Mouse (Mus musculus): ENCODE data around the gene Gda. TPM values are rescaled to one million over a fixed set of nuclear protein-coding genes. Genes with fewer than 3 reads are reported as not detected.

Gda gene
- polyA plus RNA-seq, 1 experiment from 2014 or later = 0.36 TPM

DNA sequence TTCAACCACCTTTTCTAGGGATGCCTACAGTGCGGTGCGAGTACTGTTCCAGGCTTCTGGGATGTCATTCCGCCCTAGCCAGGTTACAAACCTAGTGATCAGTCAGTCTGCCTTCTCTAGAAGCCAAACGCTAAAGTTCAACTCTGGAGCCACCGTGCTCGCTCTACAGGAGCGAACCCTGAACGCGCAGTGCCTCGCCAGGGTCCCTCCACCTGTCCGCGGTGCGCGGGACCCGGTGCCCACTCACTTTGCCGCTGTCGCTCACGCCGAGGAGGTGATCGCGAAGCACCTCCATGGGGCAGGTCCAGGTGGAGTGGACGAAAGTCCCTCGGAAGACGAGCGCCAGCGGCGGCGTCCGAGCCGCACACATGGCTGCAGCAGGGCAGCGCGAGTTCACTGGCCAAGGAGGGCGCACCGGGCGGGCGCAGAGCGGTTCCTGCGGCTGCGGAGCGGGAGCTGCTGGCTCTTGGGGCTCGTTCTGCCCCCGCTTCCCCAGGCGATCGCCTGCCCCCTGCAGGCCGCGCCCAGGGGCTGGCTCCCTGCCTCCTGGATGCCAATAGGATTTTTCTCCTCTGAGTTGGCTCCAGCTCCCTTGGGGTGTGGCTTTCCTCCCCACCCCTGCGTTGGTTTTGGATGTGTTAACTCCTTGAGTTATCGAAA lies 994 bp downstream of the Gda start:
- H3K9ac ChIP-seq = peak overlapping the region; percentile 39
- H3K9me3 ChIP-seq (ENCODE audit: control insufficient read depth, low read length) = peaks cover 12% of the 10 kb centered on the region; the same call in 1 of the 2 replicates
- no peak overlapping the region for H3K27ac ChIP-seq
- peak; percentile 55; the same call in 1 of the 2 replicates for ATAC-seq (ENCODE audit: low FRiP score)
- no peak for DNase-seq (ENCODE audit: low spot score)
- peaks cover 7% of the 10 kb centered on the region; the same call in 1 of the 2 replicates for H3K4me1 ChIP-seq (replicated peaks; ENCODE audit: control insufficient read depth, insufficient read depth, low read length)
- no peaks in the 10 kb centered on the region for H3K36me3 ChIP-seq (replicated peaks; ENCODE audit: control insufficient read depth, insufficient read depth)
- H3K4me3 ChIP-seq (replicated peaks; ENCODE audit: low read length) = peak overlapping the region; percentile 39
- WGBS = 3% methylated on average over 48 of the region's 48 CpGs
- H3K27me3 ChIP-seq (ENCODE audit: control insufficient read depth, insufficient read depth, low read length) = peaks cover 27% of the 10 kb centered on the region
- H3K4me2 ChIP-seq (replicated peaks) = peak overlapping the region; percentile 75

DNA sequence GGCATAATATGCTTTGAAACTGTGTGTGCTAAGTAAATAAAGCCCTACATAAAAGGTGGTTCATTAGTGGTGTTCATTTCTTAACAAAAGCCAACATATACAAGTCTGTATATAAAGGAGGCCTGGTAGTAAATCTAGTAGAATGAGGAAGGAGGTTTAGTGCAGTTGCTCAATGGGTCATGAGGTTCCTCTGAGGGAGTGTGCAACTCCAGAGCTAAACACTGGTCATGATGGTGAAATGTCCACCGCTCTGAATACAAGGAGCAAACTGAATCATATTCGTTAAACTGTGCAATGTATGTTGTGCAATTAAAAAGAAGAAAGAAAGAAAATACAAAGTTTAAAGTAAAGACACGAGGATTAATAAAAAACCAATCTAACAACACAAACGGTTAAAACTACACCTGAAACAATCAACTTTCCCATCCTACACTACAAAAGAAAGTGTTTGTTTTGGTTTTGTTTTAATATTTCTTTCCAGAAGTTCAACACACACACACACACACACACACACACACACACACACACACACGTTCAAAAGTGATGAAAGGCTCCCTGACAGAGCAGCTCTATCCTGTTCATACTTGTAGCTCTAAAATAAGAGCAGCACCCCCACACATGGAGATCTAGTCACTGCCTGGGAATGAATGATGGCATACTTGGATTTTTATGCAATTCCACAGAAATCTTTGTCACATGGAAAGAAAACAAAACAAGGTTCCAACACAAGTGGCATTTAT lies 11.9 kb downstream of the Gda start:
- WGBS = 89% methylated on average over 5 of the region's 5 CpGs
- H3K9me3 ChIP-seq (ENCODE audit: control insufficient read depth, low read length) = no peaks in the 10 kb centered on the region
- H3K4me1 ChIP-seq (replicated peaks; ENCODE audit: control insufficient read depth, insufficient read depth, low read length) = no peaks in the 10 kb centered on the region
- no peak overlapping the region for H3K4me2 ChIP-seq (replicated peaks)
- H3K9ac ChIP-seq = no peak overlapping the region
- H3K27ac ChIP-seq = no peak overlapping the region
- ATAC-seq (ENCODE audit: low FRiP score) (no peak), DNase-seq (ENCODE audit: low spot score) (no peak)
- H3K4me3 ChIP-seq (replicated peaks; ENCODE audit: low read length) = no peak overlapping the region
- no peaks in the 10 kb centered on the region for H3K27me3 ChIP-seq (ENCODE audit: control insufficient read depth, insufficient read depth, low read length)
- no peaks in the 10 kb centered on the region for H3K36me3 ChIP-seq (replicated peaks; ENCODE audit: control insufficient read depth, insufficient read depth)

DNA sequence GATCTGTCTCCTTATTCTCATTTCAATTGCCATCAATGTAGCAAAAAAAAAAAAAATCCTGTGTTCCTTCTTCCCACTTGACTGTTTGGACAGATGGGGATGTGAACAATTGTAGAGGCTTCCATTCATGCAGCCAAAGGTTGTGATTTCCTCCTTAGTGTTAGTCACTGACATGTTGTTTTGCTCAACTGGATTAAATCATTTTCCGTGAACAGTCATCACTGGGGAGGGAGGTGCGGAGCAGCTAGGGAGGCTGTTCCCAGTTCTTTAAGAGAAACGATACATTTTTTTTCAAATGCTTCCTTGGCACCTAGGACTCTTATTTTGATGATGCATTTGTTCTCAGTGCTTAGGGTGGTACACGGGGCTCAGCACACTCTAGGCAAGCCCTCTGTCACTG lies 15.8 kb downstream of the Gda start:
- no peak overlapping the region for H3K4me3 ChIP-seq (replicated peaks; ENCODE audit: low read length)
- no peak for DNase-seq (ENCODE audit: low spot score)
- ATAC-seq (ENCODE audit: low FRiP score) = no peak
- H3K9me3 ChIP-seq (ENCODE audit: control insufficient read depth, low read length) = no peaks in the 10 kb centered on the region
- no peaks in the 10 kb centered on the region for H3K4me1 ChIP-seq (replicated peaks; ENCODE audit: control insufficient read depth, insufficient read depth, low read length)
- no peak overlapping the region for H3K4me2 ChIP-seq (replicated peaks)
- no peak overlapping the region for H3K9ac ChIP-seq
- no peaks in the 10 kb centered on the region for H3K27me3 ChIP-seq (ENCODE audit: control insufficient read depth, insufficient read depth, low read length)
- H3K27ac ChIP-seq = no peak overlapping the region
- WGBS = 86% methylated on average over 4 of the region's 4 CpGs
- no peaks in the 10 kb centered on the region for H3K36me3 ChIP-seq (replicated peaks; ENCODE audit: control insufficient read depth, insufficient read depth)

DNA sequence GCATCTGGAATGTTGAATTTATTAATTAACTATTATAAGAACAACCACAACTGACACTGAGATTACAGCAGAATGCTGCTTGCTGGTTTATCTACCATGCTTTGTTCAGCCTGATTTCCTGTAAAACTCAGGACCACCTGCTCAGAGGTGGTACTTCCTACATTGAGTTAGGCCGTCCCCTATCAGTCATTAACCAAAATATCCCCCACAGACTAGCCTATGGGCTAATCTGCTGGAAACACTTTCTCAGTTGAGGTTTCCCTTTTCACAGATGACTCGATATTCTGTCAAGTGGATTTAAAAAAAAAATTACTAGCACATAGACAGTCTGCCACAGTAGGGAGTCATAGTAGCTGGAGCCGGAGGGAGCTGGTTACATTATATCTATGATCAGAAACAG lies 31.5 kb downstream of the Gda start:
- DNase-seq (ENCODE audit: low spot score) (no peak), ATAC-seq (ENCODE audit: low FRiP score) (no peak)
- H3K9me3 ChIP-seq (ENCODE audit: control insufficient read depth, low read length) = no peaks in the 10 kb centered on the region
- WGBS = 92% methylated on average over 3 of the region's 3 CpGs
- H3K9ac ChIP-seq = no peak overlapping the region
- H3K27ac ChIP-seq = no peak overlapping the region
- H3K4me1 ChIP-seq (replicated peaks; ENCODE audit: control insufficient read depth, insufficient read depth, low read length) = no peaks in the 10 kb centered on the region
- H3K4me3 ChIP-seq (replicated peaks; ENCODE audit: low read length) = no peak overlapping the region
- H3K36me3 ChIP-seq (replicated peaks; ENCODE audit: control insufficient read depth, insufficient read depth) = no peaks in the 10 kb centered on the region
- no peaks in the 10 kb centered on the region for H3K27me3 ChIP-seq (ENCODE audit: control insufficient read depth, insufficient read depth, low read length)
- H3K4me2 ChIP-seq (replicated peaks) = no peak overlapping the region

DNA sequence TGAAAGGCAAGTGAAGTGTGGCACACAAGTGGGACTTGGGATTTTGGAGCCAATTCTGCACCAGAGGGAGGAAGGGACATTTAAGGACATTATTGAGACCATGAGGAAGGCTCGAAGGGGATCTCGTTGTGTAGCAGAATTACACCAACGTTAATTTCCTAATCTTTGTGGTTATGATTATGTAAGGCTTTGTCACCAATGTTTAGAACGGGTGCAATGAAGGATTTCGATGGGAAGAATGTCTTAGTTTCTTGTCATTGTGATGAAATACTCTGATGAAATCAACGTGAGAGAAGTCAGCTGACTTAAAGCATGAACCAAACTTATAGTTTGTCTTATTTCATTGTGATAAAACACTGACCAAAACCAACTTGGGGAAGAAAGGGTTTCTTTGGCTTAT lies 32.4 kb downstream of the Gda start:
- no peaks in the 10 kb centered on the region for H3K4me1 ChIP-seq (replicated peaks; ENCODE audit: control insufficient read depth, insufficient read depth, low read length)
- WGBS = 89% methylated on average over 6 of the region's 6 CpGs
- no peaks in the 10 kb centered on the region for H3K36me3 ChIP-seq (replicated peaks; ENCODE audit: control insufficient read depth, insufficient read depth)
- ATAC-seq (ENCODE audit: low FRiP score) (no peak), DNase-seq (ENCODE audit: low spot score) (no peak)
- H3K4me2 ChIP-seq (replicated peaks) = no peak overlapping the region
- H3K27me3 ChIP-seq (ENCODE audit: control insufficient read depth, insufficient read depth, low read length) = no peaks in the 10 kb centered on the region
- H3K4me3 ChIP-seq (replicated peaks; ENCODE audit: low read length) = no peak overlapping the region
- H3K9me3 ChIP-seq (ENCODE audit: control insufficient read depth, low read length) = no peaks in the 10 kb centered on the region
- H3K27ac ChIP-seq = no peak overlapping the region
- H3K9ac ChIP-seq = no peak overlapping the region

DNA sequence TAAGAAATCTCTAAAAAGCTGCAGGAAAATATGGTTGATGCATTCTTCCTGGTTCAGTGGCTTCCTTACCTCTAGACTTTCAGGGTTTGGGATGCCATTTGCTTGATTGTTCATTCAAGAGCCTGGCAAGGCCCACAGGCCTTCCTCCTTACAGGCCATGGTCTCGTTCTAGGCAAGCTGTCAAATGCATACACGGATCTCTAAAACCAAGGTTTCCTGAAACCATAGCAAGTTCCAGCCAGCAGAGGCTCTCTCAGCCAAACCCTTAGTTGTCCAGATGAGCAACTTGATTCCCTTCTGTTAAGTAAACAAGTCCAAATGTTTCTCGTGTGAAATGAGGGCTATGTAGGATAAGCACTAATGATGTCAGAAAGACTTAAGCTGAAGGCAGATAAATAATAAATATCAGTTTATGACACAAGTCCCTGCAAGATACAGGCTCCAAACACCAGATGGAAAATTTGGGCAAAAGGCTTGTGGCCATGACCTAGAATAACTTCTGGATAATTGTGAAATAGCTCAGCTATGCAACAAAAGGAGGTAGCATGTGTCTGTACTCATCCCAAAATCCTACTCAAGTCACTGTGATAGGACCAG lies 34.0 kb downstream of the Gda start:
- no peaks in the 10 kb centered on the region for H3K4me1 ChIP-seq (replicated peaks; ENCODE audit: control insufficient read depth, insufficient read depth, low read length)
- WGBS = 82% methylated on average over 3 of the region's 3 CpGs
- H3K36me3 ChIP-seq (replicated peaks; ENCODE audit: control insufficient read depth, insufficient read depth) = no peaks in the 10 kb centered on the region
- H3K27ac ChIP-seq = no peak overlapping the region
- no peak overlapping the region for H3K4me2 ChIP-seq (replicated peaks)
- no peak overlapping the region for H3K9ac ChIP-seq
- no peak for ATAC-seq (ENCODE audit: low FRiP score)
- H3K4me3 ChIP-seq (replicated peaks; ENCODE audit: low read length) = no peak overlapping the region
- no peaks in the 10 kb centered on the region for H3K27me3 ChIP-seq (ENCODE audit: control insufficient read depth, insufficient read depth, low read length)
- H3K9me3 ChIP-seq (ENCODE audit: control insufficient read depth, low read length) = no peaks in the 10 kb centered on the region
- no peak for DNase-seq (ENCODE audit: low spot score)

DNA sequence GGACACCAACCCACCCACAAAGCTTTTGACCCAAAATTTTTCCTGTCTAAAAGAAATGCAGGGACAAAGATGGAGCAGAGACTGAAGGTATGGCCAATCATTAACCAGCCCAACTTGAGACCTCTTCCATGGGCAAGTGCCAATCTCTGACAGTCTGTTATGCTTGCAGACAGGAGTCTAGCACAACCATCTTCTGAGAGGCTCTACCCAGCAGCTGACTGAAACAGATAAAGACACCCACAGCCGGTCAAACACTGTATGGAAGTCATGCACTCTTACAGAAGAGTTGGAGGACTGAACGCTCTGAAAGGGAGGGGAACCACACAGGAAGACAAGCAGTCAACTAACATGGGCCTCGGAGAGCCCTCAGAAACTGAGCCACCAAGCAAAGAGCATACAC lies 36.7 kb downstream of the Gda start:
- 90% methylated on average over 3 of the region's 3 CpGs for WGBS
- Histone ChIP-seq H3K27me3 (ENCODE audit: control insufficient read depth, insufficient read depth, low read length) (no peaks in the 10 kb centered on the region), H3K9ac (no peak overlapping the region), H3K9me3 (ENCODE audit: control insufficient read depth, low read length) (no peaks in the 10 kb centered on the region), H3K27ac (no peak overlapping the region), H3K36me3 (replicated peaks; ENCODE audit: control insufficient read depth, insufficient read depth) (no peaks in the 10 kb centered on the region), H3K4me3 (replicated peaks; ENCODE audit: low read length) (no peak overlapping the region), H3K4me1 (replicated peaks; ENCODE audit: control insufficient read depth, insufficient read depth, low read length) (no peaks in the 10 kb centered on the region), H3K4me2 (replicated peaks) (no peak overlapping the region)
- ATAC-seq (ENCODE audit: low FRiP score) (no peak), DNase-seq (ENCODE audit: low spot score) (no peak)

DNA sequence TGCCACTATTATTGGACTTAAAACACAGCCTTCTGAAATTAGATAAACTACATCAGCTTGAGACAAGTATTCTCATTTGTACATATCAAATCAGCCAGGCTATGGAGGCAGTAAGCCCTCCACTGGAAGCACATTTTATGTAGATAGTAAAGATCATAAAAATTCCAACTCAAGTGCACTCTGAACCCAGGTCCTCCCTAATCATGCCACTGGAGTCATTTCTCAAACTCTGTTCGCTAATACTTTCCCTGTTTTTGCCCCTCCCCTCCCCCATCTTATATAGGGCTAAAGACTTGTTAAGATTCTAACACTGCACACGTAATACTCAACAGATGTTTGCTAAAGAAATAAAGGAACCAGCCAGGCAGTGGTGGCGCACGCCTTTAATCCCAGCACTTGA lies 39.9 kb downstream of the Gda start:
- H3K27me3 ChIP-seq (ENCODE audit: control insufficient read depth, insufficient read depth, low read length) = no peaks in the 10 kb centered on the region
- WGBS = 94% methylated on average over 4 of the region's 4 CpGs

DNA sequence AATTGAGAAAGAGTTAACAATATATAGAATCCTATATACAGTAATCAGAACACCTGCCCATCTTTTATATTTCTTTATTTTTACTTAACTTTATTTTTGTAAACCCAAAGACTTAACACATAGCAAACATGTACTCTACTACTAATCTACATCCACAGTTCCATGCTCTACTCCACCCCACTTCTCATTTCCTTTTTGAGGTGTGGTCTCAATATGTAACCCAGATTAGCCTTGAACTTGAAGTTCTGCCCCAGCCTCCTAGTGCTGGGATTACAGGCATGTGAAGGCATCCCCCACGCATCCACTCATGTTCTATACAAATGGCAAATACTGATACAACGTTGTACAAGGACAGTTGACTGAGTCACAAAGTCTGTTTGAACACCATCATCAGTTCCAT lies 40.4 kb downstream of the Gda start:
- H3K4me1 ChIP-seq (replicated peaks; ENCODE audit: control insufficient read depth, insufficient read depth, low read length) = no peaks in the 10 kb centered on the region
- 88% methylated on average over 2 of the region's 2 CpGs for WGBS
- no peaks in the 10 kb centered on the region for H3K27me3 ChIP-seq (ENCODE audit: control insufficient read depth, insufficient read depth, low read length)
- ATAC-seq (ENCODE audit: low FRiP score) (no peak), DNase-seq (ENCODE audit: low spot score) (no peak)
- no peaks in the 10 kb centered on the region for H3K9me3 ChIP-seq (ENCODE audit: control insufficient read depth, low read length)
- H3K4me3 ChIP-seq (replicated peaks; ENCODE audit: low read length) = no peak overlapping the region
- no peak overlapping the region for H3K4me2 ChIP-seq (replicated peaks)
- H3K9ac ChIP-seq = no peak overlapping the region
- H3K36me3 ChIP-seq (replicated peaks; ENCODE audit: control insufficient read depth, insufficient read depth) = no peaks in the 10 kb centered on the region
- no peak overlapping the region for H3K27ac ChIP-seq

More for the DNA sequence above, 39.9 kb downstream of the Gda start:
- DNase-seq (ENCODE audit: low spot score) (no peak), ATAC-seq (ENCODE audit: low FRiP score) (no peak)
- H3K4me3 ChIP-seq (replicated peaks; ENCODE audit: low read length) = no peak overlapping the region
- H3K4me2 ChIP-seq (replicated peaks) = no peak overlapping the region
- H3K4me1 ChIP-seq (replicated peaks; ENCODE audit: control insufficient read depth, insufficient read depth, low read length) = no peaks in the 10 kb centered on the region
- no peaks in the 10 kb centered on the region for H3K9me3 ChIP-seq (ENCODE audit: control insufficient read depth, low read length)
- H3K27ac ChIP-seq = no peak overlapping the region
- H3K9ac ChIP-seq = no peak overlapping the region
- no peaks in the 10 kb centered on the region for H3K36me3 ChIP-seq (replicated peaks; ENCODE audit: control insufficient read depth, insufficient read depth)
